Comparison of ENCODE assay signal across 15 mouse cellular contexts in genomic region chr5:115571086-115571485, GRCm38 (mm10). TPM values are rescaled to one million over a fixed set of nuclear protein-coding genes. Genes with fewer than 3 reads are reported as not detected.
DNase-seq lines count a peak whose midpoint lies in the region; ATAC-seq lines count a peak whose summit lies in the region.
"Had no signal": no experiment of that assay in that cellular context is flagged by ENCODE, and none has a peak within 500 bp of the region (broad histone marks: within the 10 kb centered on the region; RNA-seq: fewer than 3 reads in every experiment).

No protein-coding gene starts in this region.

- DNase-seq in heart, postnatal 4 days, result no peak
- DNase-seq in frontal cortex, postnatal 10 days (ENCODE audit: low spot score in 2 of 2), result peak; percentile 25 to 67
- DNase-seq in layer of hippocampus, postnatal 36 days, result peak; percentile 55 to 64
- peak; percentile 59 for DNase-seq in right cerebral cortex, postnatal 14 days
- no peak for DNase-seq in ovary, postnatal 14 days (ENCODE audit: low spot score)
- DNase-seq in thymus, postnatal 4 days, result no peak
- DNase-seq: gastrocnemius, adult 2 months; heart, adult 11 months had no signal

- no peak overlapping the region for H3K4me2 ChIP-seq in heart, embryonic 13.5 days
- H3K4me2 ChIP-seq in midbrain, embryonic 13.5 days (replicated peaks), result no peak overlapping the region
- H3K4me2 ChIP-seq: embryonic facial prominence, embryonic 13.5 days; kidney, embryonic 15.5 days; liver, embryonic 11.5 days; midbrain, embryonic 15.5 days had no signal

- H3K27ac ChIP-seq in heart, embryonic 13.5 days (replicated peaks), result peak overlapping the region; percentile 92; the same call in 1 of the 2 replicates
- H3K27ac ChIP-seq in midbrain, embryonic 13.5 days, result no peak overlapping the region
- H3K27ac ChIP-seq: embryonic facial prominence, embryonic 13.5 days; gastrocnemius, adult 2 months; midbrain, embryonic 15.5 days had no signal

- peaks cover 53% of the 10 kb centered on the region for H3K36me3 ChIP-seq in heart, embryonic 13.5 days
- H3K36me3 ChIP-seq in midbrain, embryonic 13.5 days, result peaks cover 59% of the 10 kb centered on the region

- ATAC-seq in heart, embryonic 13.5 days (ENCODE audit: extremely low read depth, insufficient number of reproducible peaks, low FRiP score, low TSS enrichment), result no peak
- ATAC-seq in midbrain, embryonic 13.5 days, result no peak
- ATAC-seq: activated CD4-positive, CD25-positive, alpha-beta regulatory T cell, adult 4 months; midbrain, embryonic 15.5 days had no signal

- H3K4me1 ChIP-seq in heart, embryonic 13.5 days, result peaks cover 69% of the 10 kb centered on the region
- peaks cover 12% of the 10 kb centered on the region for H3K4me1 ChIP-seq in midbrain, embryonic 13.5 days (replicated peaks)

- H3K4me3 ChIP-seq in heart, embryonic 13.5 days, result no peak overlapping the region
- H3K4me3 ChIP-seq in midbrain, embryonic 13.5 days (replicated peaks), result no peak overlapping the region
- H3K4me3 ChIP-seq: embryonic facial prominence, embryonic 13.5 days; gastrocnemius, adult 2 months; kidney, embryonic 15.5 days; midbrain, embryonic 15.5 days had no signal

- H3K9me3 ChIP-seq in heart, embryonic 13.5 days, result no peaks in the 10 kb centered on the region
- H3K9me3 ChIP-seq in midbrain, embryonic 13.5 days, result no peaks in the 10 kb centered on the region
- H3K9me3 ChIP-seq: embryonic facial prominence, embryonic 13.5 days; kidney, embryonic 15.5 days; midbrain, embryonic 15.5 days had no signal

- H3K9ac ChIP-seq in heart, embryonic 13.5 days, result no peak overlapping the region
- no peak overlapping the region for H3K9ac ChIP-seq in midbrain, embryonic 13.5 days (replicated peaks)
- H3K9ac ChIP-seq: embryonic facial prominence, embryonic 13.5 days; kidney, embryonic 15.5 days; midbrain, embryonic 15.5 days had no signal

- H3K27me3 ChIP-seq in heart, embryonic 13.5 days (replicated peaks), result no peaks in the 10 kb centered on the region
- no peaks in the 10 kb centered on the region for H3K27me3 ChIP-seq in midbrain, embryonic 13.5 days
- H3K27me3 ChIP-seq: embryonic facial prominence, embryonic 13.5 days; kidney, embryonic 15.5 days; midbrain, embryonic 15.5 days had no signal

- WGBS in heart, embryonic 13.5 days, result 93% methylated on average over 7 of the region's 7 CpGs
- 97% methylated on average over 7 of the region's 7 CpGs for WGBS in midbrain, embryonic 13.5 days

RNA-seq across cellular contexts. Expression of gene Gcn1l1, which starts 6.0 kb away (rescaled TPM):
- 24.6 and 26.7 TPM in 2 replicates for polyA plus RNA-seq in heart, embryonic 13.5 days (2015; fragmentation: Nextera tagmentation; extraction: Ambion mirVana)
- 10 to 100 TPM; 52.7 to 56.7 TPM for total RNA-seq in heart, postnatal 4 days (2021)
- total RNA-seq in layer of hippocampus, postnatal 36 days (2021), result 10 to 100 TPM; 69.4 to 73.1 TPM
- polyA plus RNA-seq in midbrain, embryonic 13.5 days (2015; fragmentation: Nextera tagmentation; extraction: Ambion mirVana), result 48.6 and 49.1 TPM in 2 replicates

RNA-seq across cellular contexts. Expression of gene Rplp0, which starts 11.8 kb away (rescaled TPM):
- 1,009 and 1,125 TPM in 2 replicates for polyA plus RNA-seq in heart, embryonic 13.5 days (2015; fragmentation: Nextera tagmentation; extraction: Ambion mirVana)
- 100 to 1,000 TPM; 852 to 919 TPM for total RNA-seq in heart, postnatal 4 days (2021)
- 100 to 1,000 TPM; 223 to 227 TPM for total RNA-seq in layer of hippocampus, postnatal 36 days (2021)
- 905 and 914 TPM in 2 replicates for polyA plus RNA-seq in midbrain, embryonic 13.5 days (2015; fragmentation: Nextera tagmentation; extraction: Ambion mirVana)

Comparison
In these comparisons a context has a peak if more than half of its experiments do, and no peak if none do; other contexts are left out.
1. DNase-seq: peak in frontal cortex, postnatal 10 days (2 of 2), layer of hippocampus, postnatal 36 days (2 of 2) and right cerebral cortex, postnatal 14 days (single experiment); none in heart, postnatal 4 days (single experiment), ovary, postnatal 14 days (single experiment) and thymus, postnatal 4 days (single experiment).